Mouse (Mus musculus): Measurements from ENCODE around the gene Atp5j.

Atp5j gene

DNA sequence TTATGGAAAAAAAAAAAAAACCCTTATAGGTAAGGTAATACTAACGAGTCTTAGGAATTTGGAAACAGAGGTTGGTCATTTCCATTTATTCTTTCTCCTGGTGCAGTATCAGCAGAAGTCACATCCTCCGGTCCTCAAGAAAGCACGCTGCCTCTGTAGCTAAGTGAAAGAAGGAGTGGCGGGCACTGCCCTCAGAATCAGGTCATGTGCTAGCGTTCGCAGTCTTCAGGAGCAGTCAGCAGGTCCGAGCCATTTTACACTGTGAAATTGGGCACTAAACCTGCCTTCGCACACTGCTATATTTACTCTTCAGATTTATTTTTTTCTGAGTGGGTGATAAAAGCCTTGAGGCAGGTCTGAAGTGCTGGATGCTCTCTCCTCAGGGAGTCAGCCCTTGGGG is 21.6 kb downstream of the Atp5j start:
- in situ Hi-C loops (cut with MboI; ENCODE audit: unreplicated experiment in 2 of 2), result no loop called here

DNA sequence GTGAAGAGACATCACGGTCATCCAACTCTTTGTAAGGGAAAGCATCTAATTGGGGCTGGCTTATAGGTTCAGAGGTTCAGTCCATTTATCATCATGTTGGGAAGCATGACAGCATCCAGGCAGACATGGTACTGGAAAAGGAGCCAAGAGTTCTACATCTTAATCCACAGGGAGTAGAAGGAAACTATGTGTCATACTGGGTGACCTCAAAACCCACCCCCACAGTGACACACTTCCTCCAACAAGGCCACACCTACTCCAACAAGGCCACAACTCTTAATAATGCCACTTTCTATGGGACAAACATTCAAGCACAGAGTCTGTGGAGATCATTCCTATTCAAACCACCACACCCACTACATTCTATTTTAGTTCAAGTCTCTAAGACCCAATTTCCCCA is 25.2 kb downstream of the Atp5j start:
- in situ Hi-C loops (cut with MboI; ENCODE audit: unreplicated experiment in 2 of 2), result no loop called here

DNA sequence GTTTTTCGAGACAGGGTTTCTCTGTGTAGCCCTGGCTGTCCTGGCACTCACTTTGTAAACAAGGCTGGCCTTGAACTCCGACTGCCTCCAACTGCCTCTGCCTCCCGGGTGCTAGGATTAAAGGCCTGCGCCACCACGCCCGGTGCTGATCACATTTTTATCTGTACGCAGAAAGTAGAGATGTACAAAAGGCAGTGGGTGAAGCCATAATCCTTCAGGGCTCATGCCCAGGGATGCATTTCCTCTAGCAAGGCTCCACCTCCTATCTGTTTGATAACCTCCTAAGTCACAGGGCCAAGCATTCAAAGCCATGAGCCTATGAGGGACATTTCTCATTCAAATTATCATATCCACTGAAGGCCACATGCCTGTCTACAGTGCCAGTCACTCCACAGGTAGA is 27.6 kb downstream of the Atp5j start:
- in situ Hi-C loops (cut with MboI; ENCODE audit: unreplicated experiment in 2 of 2), result no loop called here

DNA sequence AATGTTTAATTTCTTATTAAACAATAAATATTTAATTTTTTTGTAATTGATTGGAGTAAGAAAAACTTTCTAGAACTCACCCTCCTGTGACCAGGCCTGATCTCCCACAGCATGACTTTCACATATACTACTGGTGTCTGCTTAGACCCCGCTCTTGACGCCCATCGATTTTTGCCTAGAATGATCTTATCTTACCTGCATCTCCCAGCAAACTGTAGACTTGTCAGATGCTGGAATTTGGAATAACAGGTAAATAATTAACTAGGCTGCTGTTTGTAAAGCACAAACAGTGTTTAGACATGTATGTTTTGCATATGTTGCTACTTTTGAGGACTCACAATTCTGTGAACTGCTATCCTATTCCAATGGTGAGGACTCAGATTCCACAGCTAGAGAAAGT is 29.2 kb downstream of the Atp5j start:
- in situ Hi-C loops (cut with MboI; ENCODE audit: unreplicated experiment in 2 of 2), result no loop called here

DNA sequence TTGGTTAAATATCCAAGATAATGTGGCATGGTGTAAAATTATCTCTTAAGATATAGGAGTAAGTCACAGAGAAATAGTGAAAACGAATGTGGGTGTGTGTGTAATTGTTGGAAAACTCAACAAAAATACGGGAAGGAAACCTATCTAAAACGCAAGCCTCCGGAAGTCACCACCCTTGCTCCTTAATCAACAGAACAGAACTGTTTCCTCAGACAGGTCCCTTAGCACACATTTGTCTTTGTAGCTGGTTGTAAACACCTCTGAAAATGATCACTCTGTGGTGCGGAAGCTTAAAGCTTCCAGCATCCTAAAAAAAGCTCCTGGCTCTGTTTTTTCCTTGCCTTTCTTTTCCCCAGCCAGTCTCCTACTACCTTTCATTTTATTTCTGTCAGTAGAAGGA is 30.6 kb downstream of the Atp5j start:
- in situ Hi-C loops (cut with MboI; ENCODE audit: unreplicated experiment in 2 of 2), result no loop called here

DNA sequence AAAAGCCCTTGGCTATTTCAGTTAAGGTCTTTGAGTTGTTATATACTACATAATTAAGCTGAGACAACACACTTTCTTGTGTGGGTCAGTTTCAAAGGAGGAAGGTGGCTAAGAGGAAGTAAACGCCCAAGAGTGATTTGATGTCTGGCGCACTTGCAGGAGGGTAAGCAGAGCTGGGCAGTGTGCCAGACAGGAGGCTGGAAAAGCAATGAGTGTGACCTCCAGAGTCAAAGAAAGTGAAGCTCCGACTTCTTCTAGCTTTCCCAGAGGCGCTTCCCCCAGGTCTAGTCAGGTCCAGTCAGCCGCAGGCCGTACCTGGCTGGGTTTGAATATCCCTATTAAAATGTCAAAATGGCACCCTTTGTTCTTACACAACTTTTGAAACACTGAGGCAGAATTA is 33.2 kb downstream of the Atp5j start:
- in situ Hi-C loops (cut with MboI; ENCODE audit: unreplicated experiment in 2 of 2), result no loop called here

DNA sequence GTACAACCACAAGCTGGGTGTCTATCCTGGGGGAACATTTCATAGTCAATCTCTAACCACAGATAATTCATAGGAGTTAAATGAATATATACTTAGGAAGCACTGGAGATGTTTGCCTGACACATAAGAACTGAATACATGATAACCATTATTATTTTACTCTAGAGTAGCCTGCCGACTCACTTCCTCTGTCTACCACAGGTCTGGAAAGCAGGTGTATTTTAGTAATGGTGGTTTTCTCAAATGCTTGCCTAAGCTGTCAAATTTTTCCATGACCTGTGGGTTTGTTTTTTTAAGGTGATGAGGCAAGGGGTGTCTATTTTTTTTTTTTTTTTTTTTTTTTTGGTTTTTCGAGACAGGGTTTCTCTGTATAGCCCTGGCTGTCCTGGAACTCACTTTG is 35.4 kb downstream of the Atp5j start:
- in situ Hi-C loops (cut with MboI; ENCODE audit: unreplicated experiment in 2 of 2), result no loop called here

DNA sequence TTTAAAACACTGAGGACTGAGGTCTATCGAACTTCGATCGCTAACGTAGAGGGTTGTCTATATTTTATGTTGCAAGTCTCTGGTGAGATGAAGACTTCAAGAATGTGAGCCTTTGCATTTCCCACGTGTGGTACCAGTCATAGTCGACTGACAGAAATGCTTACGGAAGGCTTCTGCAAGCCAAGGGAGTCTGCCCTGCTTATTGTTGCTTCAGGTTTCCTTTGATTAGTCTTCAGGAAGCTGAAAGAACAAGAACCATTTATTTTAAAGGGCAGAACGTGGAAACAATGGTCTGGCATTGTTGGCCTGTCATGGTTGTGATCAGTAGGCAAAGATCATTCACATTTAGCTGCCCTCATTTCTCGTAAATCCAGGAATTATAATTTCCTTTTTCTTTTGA is 38.7 kb downstream of the Atp5j start:
- in situ Hi-C loops (cut with MboI; ENCODE audit: unreplicated experiment in 2 of 2), result no loop called here

DNA sequence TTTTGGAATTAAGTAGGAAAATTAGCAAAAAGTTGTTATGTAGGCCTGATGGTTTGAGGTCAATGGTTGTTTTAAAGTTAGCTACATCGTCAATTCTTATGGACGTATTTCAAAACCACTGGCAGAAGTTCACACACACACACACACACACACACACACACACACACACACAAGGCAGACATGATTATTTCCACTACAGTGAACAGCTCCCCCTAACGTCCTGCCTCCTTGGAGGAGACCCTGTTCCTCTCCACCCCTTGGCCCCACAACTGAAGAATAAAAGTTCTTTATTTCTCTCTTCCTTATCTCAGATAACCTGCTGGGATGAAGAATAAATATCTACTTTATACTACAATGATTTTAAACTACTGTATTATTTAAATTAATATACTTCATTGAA is 40.1 kb downstream of the Atp5j start:
- in situ Hi-C loops (cut with MboI; ENCODE audit: unreplicated experiment in 2 of 2), result no loop called here

DNA sequence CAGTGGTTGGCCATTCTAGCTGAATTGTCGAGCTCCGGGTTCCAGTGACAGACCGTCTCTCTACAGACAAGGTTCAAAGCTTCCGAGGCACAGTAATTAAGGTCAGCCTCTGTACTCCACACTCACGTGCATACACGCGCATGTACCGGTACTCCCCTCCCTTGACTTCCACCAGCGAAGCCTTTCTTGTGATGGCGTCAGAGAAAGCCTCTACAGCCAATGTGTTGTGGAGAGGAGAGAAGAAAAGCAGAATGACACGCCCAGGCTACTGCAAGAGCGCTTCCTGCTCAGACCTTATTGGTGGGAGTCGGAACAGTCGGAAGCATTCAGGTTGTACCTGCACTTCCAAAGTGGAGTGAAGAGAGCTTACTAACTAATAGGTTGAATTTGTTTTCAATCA is 42.0 kb downstream of the Atp5j start:
- in situ Hi-C loops (cut with MboI; ENCODE audit: unreplicated experiment in 2 of 2), result no loop called here

DNA sequence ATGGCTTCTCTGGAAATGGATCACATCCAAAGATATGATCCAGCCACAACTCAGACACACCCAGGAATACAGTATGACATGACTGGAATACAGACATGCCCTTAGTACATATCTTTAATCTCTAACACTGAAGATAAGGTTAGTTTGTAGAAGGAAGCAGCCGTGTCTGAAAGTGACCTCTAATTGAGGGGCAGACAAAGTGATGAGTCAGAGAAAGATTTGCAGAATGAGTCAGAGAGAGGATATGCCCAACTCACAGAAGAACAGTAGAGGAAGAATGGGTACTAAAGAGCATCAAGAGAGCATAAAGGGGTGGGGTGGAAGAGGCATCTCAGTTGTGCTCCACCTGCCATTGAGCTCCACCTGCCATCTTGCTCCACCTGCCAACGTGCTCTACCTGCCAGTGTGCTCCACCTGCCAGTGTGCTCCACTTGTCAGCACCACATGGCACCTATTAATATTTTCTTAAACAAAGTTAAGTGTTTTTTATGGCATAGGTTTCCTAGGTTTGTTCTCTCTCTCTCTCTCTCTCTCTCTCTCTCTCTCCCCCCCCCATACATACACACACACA is 44.7 kb downstream of the Atp5j start:
- in situ Hi-C loops (cut with MboI; ENCODE audit: unreplicated experiment in 2 of 2), result no loop called here

DNA sequence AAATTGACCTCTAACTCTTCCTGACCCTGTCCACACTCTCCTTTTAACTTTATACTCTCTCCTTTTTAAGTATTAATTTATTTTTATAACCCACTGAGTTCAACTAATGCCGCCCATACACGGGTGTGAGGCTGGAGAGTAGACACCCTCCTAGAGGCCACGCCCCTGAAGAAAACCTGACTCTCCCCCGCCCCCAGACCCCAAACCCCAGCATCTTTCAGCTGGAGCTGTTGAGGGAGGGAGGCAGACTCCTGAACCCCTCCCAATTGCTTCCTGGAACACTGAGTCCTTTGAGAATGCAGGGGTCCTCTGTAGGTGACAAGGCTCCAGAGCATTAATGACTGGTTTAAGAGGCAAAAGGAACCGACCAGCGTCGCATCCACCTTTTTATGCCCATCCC is 50.5 kb downstream of the Atp5j start:
- in situ Hi-C loops (cut with MboI; ENCODE audit: unreplicated experiment in 2 of 2), result no loop called here

DNA sequence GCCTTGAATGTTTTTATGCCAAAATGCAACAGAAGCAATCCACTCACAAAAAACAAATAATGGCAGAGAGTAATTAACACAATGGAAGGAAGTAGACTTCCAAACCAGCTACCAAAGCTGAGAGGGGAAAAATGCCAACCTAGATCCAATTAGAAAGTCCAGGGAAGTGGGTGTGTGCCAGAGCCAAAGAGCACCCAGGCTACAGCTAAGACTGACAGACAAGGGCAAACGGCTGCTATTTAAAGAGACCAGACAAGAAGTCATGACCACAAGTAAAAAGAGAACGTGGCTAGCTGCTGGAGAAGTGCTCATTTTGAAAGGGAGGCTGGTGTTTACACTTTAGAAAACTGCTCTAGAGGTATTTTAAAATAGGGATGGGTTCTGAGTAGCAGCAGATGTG is 52.1 kb downstream of the Atp5j start:
- in situ Hi-C loops (cut with MboI; ENCODE audit: unreplicated experiment in 2 of 2), result no loop called here

DNA sequence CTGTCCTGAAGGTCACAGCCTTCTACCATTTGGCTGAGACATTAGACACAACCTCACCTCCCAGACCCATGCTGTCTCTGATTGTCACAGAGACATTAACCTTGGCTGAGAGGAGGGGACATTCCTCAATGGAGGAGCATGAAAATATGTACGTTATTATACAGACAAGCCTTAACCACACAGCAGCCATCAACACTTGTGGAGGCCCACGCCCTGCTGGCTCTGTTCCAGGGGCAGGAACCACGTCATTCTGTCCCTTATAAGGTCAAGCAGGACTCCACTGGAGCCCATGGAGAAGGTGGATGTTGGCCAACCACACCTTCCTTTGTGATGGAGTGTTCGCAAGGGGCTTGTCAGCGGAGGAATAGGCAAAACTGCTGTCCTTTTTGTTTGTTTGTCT is 55.7 kb downstream of the Atp5j start:
- in situ Hi-C loops (cut with MboI; ENCODE audit: unreplicated experiment in 2 of 2), result no loop called here

DNA sequence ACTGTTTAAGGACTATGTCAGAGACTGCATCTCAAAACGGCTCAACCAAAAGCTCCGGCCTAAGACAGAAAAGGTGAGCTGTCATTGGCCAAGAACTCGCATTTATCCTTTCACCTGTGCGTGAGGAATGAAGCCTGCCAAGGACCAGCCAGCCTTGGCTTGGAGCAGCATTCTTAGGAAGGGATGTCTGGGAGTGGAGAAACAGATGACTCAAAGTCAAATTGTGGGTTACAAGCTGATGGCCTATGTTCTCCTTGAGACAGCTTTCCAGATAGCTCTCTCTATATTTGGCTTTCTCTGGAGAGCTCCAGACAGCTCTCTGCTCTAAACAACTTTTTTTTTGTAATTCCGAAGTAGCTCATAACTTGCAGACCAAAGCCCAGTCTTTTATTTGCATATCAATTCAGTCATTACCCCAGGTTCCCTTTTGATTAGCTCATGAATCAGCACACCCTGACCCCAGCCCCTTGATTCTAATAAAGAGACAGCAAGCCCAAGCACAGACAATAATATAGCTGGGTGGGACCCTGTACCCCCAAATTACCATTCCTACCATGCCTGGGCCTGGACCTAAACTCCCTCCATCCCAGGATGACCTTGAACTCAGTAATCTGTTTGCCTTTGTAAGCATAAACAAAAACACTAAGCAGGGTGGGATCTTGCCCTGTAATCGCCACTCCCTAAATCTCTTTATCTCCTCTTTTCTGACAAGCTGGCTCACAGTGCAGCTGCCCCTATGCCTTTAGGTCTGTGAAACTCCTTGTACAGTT is 56.4 kb downstream of the Atp5j start:
- in situ Hi-C loops (cut with MboI; ENCODE audit: unreplicated experiment in 2 of 2), result no loop called here

DNA sequence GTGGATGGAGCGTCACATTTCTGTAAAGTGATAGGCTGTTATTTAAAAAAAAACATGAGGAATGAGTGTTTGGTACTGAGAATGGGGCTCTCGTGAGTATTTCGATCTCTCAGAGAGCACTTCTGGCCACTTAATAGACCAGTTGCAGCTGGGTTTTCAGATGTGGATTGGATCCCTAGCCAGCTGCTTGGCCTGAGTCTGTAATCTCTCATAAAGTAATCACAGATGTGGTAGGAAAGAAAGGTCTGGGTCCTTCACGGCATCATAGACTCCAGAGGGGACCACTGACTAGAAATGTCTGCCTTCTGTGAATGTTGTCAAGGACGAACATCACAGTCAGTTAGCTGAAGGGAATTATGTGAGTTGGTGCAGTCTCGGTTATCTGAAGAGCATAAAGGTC is 57.0 kb downstream of the Atp5j start:
- in situ Hi-C loops (cut with MboI; ENCODE audit: unreplicated experiment in 2 of 2), result no loop called here
